Mouse (Mus musculus): ENCODE data around the gene Gm38392.

- TF ChIP-seq POLR2A (IDR thresholded peaks at IDR 0.05; ENCODE audit: low read depth, low read length), result no peak
- no peak for TF ChIP-seq CTCF (conservative IDR thresholded peaks at IDR 0.05; ENCODE audit: insufficient read depth, insufficient read length, low read depth, low read length)
Observed at GRCm38 (mm10) chr3:88216116-88216515, 70.9 kb downstream of the Gm38392 start.

Measured in kidney, adult 2 months (tissue).